Mouse (Mus musculus): ENCODE results near the gene Snrpg. TPM values are rescaled to one million over a fixed set of nuclear protein-coding genes. Genes with fewer than 3 reads are reported as not detected.

The Snrpg gene
- polyA plus RNA-seq, 1 experiment from 2014 or later: 556 TPM

- Histone ChIP-seq H3K9ac (no peak overlapping the region), H3K4me1 (no peaks in the 10 kb centered on the region), H3K4me3 (no peak overlapping the region), H3K27ac (no peak overlapping the region), H3K27me3 (no peaks in the 10 kb centered on the region), H3K4me2 (no peak overlapping the region), H3K9me3 (no peaks in the 10 kb centered on the region), H3K36me3 (no peaks in the 10 kb centered on the region)
- 32% methylated on average over 2 of the region's 2 CpGs for WGBS
- no peak for ATAC-seq (ENCODE audit: borderline replicate concordance, extremely low read depth, low FRiP score, low TSS enrichment)
Measured at GRCm38 (mm10) chr6:86346063-86346462, 25.0 kb upstream of the Snrpg start.

DNA sequence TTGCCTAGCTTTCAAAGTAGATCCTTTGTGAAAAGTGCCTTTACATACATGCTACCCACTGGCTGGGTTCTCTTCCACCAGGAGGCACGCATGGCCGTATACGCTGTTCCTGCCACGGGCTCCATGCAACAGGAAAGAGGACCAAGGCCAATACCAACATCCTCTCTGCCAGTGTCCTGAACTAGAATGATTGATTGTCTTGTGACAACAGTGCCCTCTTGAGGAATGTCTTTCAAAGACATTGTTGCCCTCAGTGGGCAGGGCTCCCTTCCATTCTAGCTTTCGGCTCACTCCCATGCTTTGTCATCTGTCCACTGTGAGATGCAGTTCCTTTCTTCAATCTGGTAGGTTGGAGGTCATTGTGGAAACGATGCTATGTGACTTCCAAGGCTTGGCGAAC, 21.8 kb upstream of the Snrpg start:
- H3K9me3 ChIP-seq: no peaks in the 10 kb centered on the region
- 49% methylated on average over 7 of the region's 7 CpGs for WGBS
- no peaks in the 10 kb centered on the region for H3K36me3 ChIP-seq
- no peaks in the 10 kb centered on the region for H3K27me3 ChIP-seq
- no peak overlapping the region for H3K4me3 ChIP-seq
- no peak overlapping the region for H3K27ac ChIP-seq
- H3K4me1 ChIP-seq: no peaks in the 10 kb centered on the region
- H3K4me2 ChIP-seq: no peak overlapping the region
- no peak overlapping the region for H3K9ac ChIP-seq
- ATAC-seq (ENCODE audit: borderline replicate concordance, extremely low read depth, low FRiP score, low TSS enrichment): no peak

DNA sequence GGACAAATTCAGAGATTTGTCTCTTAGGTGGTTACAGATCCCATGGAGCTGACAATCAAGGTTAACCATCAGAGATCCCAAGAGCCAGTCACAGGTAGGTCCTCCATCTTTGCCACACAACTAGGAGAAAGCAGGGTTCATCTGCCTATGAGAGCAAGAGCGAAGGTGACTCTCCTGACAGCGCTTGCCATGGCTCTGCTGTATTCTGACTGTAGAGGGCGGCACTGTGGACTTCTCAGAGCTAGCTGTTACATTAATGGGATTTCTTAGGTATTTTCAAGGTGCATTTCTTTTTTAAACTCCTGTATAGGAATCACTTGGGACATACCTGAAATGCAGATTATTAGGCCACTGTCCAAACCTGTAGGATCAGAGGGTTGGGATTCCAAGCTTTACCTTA, 16.2 kb upstream of the Snrpg start:
- no peaks in the 10 kb centered on the region for H3K9me3 ChIP-seq
- ATAC-seq (ENCODE audit: borderline replicate concordance, extremely low read depth, low FRiP score, low TSS enrichment): no peak
- H3K27me3 ChIP-seq: no peaks in the 10 kb centered on the region
- H3K4me1 ChIP-seq: no peaks in the 10 kb centered on the region
- WGBS: 55% methylated on average over 3 of the region's 3 CpGs
- H3K4me2 ChIP-seq: no peak overlapping the region
- H3K36me3 ChIP-seq: no peaks in the 10 kb centered on the region
- H3K9ac ChIP-seq: no peak overlapping the region
- H3K27ac ChIP-seq: no peak overlapping the region
- H3K4me3 ChIP-seq: no peak overlapping the region

GRCm38 (mm10) chr6:86356956-86357355, 14.1 kb upstream of the Snrpg start:
- H3K4me1 ChIP-seq: no peaks in the 10 kb centered on the region
- no peaks in the 10 kb centered on the region for H3K27me3 ChIP-seq
- H3K4me2 ChIP-seq: no peak overlapping the region
- no peak overlapping the region for H3K27ac ChIP-seq
- no peak overlapping the region for H3K9ac ChIP-seq
- no peaks in the 10 kb centered on the region for H3K36me3 ChIP-seq
- no peak for ATAC-seq (ENCODE audit: borderline replicate concordance, extremely low read depth, low FRiP score, low TSS enrichment)
- 73% methylated on average over 9 of the region's 9 CpGs for WGBS
- H3K9me3 ChIP-seq: no peaks in the 10 kb centered on the region
- H3K4me3 ChIP-seq: no peak overlapping the region

DNA sequence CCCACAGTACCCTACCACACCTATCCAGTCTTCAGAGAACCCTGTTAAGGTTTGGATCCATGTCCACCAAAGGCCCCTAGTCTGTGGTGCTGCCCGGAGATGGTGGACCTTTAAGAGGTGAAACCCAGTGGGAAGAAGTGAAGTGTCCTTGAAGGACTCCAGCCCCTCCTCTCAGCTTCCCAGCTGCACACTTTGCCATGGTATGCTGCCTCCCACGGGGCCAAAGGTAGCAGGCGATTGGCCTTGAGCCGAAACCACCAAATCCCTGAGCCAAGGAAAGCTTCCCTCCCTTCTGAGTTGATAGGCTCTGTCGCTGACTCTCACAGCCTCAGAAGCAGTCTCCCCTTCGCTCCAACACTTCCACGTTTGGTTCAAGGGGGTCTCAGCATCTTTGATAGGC, 10.4 kb upstream of the Snrpg start:
- H3K4me2 ChIP-seq: no peak overlapping the region
- H3K4me3 ChIP-seq: no peak overlapping the region
- no peak overlapping the region for H3K27ac ChIP-seq
- no peak overlapping the region for H3K9ac ChIP-seq
- no peaks in the 10 kb centered on the region for H3K36me3 ChIP-seq
- 43% methylated on average over 7 of the region's 7 CpGs for WGBS
- 0 out of 2 replicates have a peak, but pooled peaks cover 5% of the 10 kb centered on the region for H3K4me1 ChIP-seq
- H3K27me3 ChIP-seq: no peaks in the 10 kb centered on the region
- ATAC-seq (ENCODE audit: borderline replicate concordance, extremely low read depth, low FRiP score, low TSS enrichment): no peak
- H3K9me3 ChIP-seq: no peaks in the 10 kb centered on the region

DNA sequence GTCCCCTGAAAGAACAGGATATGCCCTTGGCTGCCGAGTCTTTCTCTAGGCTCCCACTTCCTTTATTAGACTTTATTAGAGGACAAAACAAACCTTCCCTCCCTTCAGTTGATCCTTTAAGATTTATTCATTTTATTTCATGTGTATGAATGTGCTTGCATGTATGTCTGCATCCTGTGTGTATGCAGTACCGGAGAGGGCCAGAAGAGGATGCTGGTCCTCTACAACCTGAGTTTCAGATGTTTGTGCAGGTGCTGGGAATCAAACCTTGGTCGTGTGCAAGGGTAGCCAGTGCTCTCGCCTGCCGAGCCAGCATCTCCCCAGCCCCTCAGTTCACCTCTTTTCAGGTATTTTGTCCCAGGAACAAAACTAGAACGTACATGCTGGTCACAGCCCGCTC, 9.7 kb upstream of the Snrpg start:
- H3K36me3 ChIP-seq: no peaks in the 10 kb centered on the region
- no peak for ATAC-seq (ENCODE audit: borderline replicate concordance, extremely low read depth, low FRiP score, low TSS enrichment)
- no peak overlapping the region for H3K9ac ChIP-seq
- 83% methylated on average over 7 of the region's 7 CpGs for WGBS
- no peak overlapping the region for H3K27ac ChIP-seq
- no peak overlapping the region for H3K4me2 ChIP-seq
- no peak overlapping the region for H3K4me3 ChIP-seq
- H3K4me1 ChIP-seq: peaks cover 8% of the 10 kb centered on the region
- no peaks in the 10 kb centered on the region for H3K9me3 ChIP-seq
- no peaks in the 10 kb centered on the region for H3K27me3 ChIP-seq

GRCm38 (mm10) chr6:86364442-86365141, 6.5 kb upstream of the Snrpg start:
- Histone ChIP-seq H3K9ac (peak overlapping the region; percentile 54), H3K27me3 (no peaks in the 10 kb centered on the region), H3K36me3 (peaks cover 16% of the 10 kb centered on the region; the same call in 1 of the 2 replicates), H3K4me3 (peak overlapping the region; percentile 85), H3K4me2 (peak overlapping the region; percentile 94), H3K9me3 (no peaks in the 10 kb centered on the region), H3K27ac (0 out of 2 replicates have a peak overlapping the region, but pooled peaks have one; percentile 13), H3K4me1 (peaks cover 12% of the 10 kb centered on the region)
- ATAC-seq (ENCODE audit: borderline replicate concordance, extremely low read depth, low FRiP score, low TSS enrichment): peak; percentile 41; the same call in 1 of the 2 replicates
- WGBS: under 1% methylated on average over 17 of the region's 17 CpGs

GRCm38 (mm10) chr6:86365371-86366124, 5.6 kb upstream of the Snrpg start, which contains the start of gene Fam136a:
Fam136a (plus strand) TSS chr6:86365646.
- peaks cover 16% of the 10 kb centered on the region; the same call in 1 of the 2 replicates for H3K36me3 ChIP-seq
- H3K27ac ChIP-seq: peak within 1 kb of the TSS; percentile 80
- H3K4me2 ChIP-seq: peak within 1 kb of the TSS; percentile 94
- peaks cover 15% of the 10 kb centered on the region for H3K4me1 ChIP-seq
- H3K9me3 ChIP-seq: no peaks in the 10 kb centered on the region
- H3K9ac ChIP-seq: peak within 1 kb of the TSS; percentile 71
- peak; percentile 97 for ATAC-seq (ENCODE audit: borderline replicate concordance, extremely low read depth, low FRiP score, low TSS enrichment)
- peak within 1 kb of the TSS; percentile 85 for H3K4me3 ChIP-seq
- no peaks in the 10 kb centered on the region for H3K27me3 ChIP-seq
- WGBS: under 1% methylated on average over 75 of the region's 76 CpGs

GRCm38 (mm10) chr6:86366125-86366852, 4.8 kb upstream of the Snrpg start:
- 32% methylated on average over 25 of the region's 25 CpGs for WGBS
- Histone ChIP-seq H3K4me3 (peak overlapping the region; percentile 85), H3K27me3 (no peaks in the 10 kb centered on the region), H3K27ac (peak overlapping the region; percentile 80), H3K4me2 (peak overlapping the region; percentile 94), H3K9me3 (no peaks in the 10 kb centered on the region), H3K36me3 (peaks cover 16% of the 10 kb centered on the region; the same call in 1 of the 2 replicates), H3K4me1 (peaks cover 18% of the 10 kb centered on the region), H3K9ac (peak overlapping the region; percentile 71)
- ATAC-seq (ENCODE audit: borderline replicate concordance, extremely low read depth, low FRiP score, low TSS enrichment): no peak

GRCm38 (mm10) chr6:86366853-86367249, 4.3 kb upstream of the Snrpg start:
- 56% methylated on average over 2 of the region's 2 CpGs for WGBS
- ATAC-seq (ENCODE audit: borderline replicate concordance, extremely low read depth, low FRiP score, low TSS enrichment): no peak
- no peaks in the 10 kb centered on the region for H3K9me3 ChIP-seq
- H3K9ac ChIP-seq: no peak overlapping the region
- peak overlapping the region; percentile 94 for H3K4me2 ChIP-seq
- H3K27ac ChIP-seq: 0 out of 2 replicates have a peak overlapping the region, but pooled peaks have one; percentile 80
- peak overlapping the region; percentile 85 for H3K4me3 ChIP-seq
- H3K27me3 ChIP-seq: no peaks in the 10 kb centered on the region
- peaks cover 18% of the 10 kb centered on the region for H3K4me1 ChIP-seq
- H3K36me3 ChIP-seq: peaks cover 16% of the 10 kb centered on the region; the same call in 1 of the 2 replicates

DNA sequence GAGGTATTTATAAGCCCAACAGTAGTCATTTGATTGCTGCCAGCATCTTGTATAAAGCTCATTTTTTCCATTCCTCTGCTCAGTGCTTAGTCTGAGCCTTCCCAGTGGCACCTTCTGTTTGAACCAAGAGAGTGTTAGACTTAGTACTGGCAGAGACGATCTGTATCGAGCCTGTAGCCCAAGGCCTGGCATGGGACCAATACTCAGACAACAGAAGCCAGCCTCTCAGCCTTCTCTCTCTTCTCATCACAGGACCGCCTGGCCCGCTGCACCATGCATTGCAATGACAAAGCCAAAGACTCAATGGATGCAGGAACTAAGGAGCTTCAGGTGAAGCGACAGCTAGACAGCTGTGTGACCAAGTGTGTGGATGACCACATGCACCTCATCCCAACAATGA, 2.6 kb upstream of the Snrpg start:
- Histone ChIP-seq H3K9ac (no peak overlapping the region), H3K4me2 (no peak overlapping the region), H3K27me3 (no peaks in the 10 kb centered on the region), H3K4me1 (peaks cover 26% of the 10 kb centered on the region), H3K27ac (no peak overlapping the region), H3K4me3 (no peak overlapping the region), H3K36me3 (peaks cover 16% of the 10 kb centered on the region; the same call in 1 of the 2 replicates), H3K9me3 (no peaks in the 10 kb centered on the region)
- 92% methylated on average over 5 of the region's 5 CpGs for WGBS
- no peak for ATAC-seq (ENCODE audit: borderline replicate concordance, extremely low read depth, low FRiP score, low TSS enrichment)
